Mouse (Mus musculus) G1E (cell line): Measurements from ENCODE around the gene Syt2.

Experiments used
- CTCF ChIP-seq: IDR thresholded peaks from 2 replicates; pipeline ENCODE4 v1.5.1; 2012; ENCODE audit warnings: low read depth, low read length, inconsistent platforms, mixed read lengths
- GATA1 ChIP-seq: IDR thresholded peaks from 2 replicates; pipeline ENCODE4 v1.6.1; 2012; ENCODE audit warnings: borderline replicate concordance, low read length, inconsistent platforms, mixed read lengths
- TAL1 ChIP-seq: conservative IDR thresholded peaks from 2 replicates; pipeline ENCODE4 v1.6.1; 2012; ENCODE audit warnings: low read depth, low read length, inconsistent platforms, mixed read lengths

GRCm38 (mm10) chr1:134727256-134727655 is 80.8 kb downstream of the Syt2 start:
- no peak for TF ChIP-seq CTCF
- no peak for TF ChIP-seq GATA1
- TF ChIP-seq TAL1: no peak
